Mouse (Mus musculus) C2C12 (cell line): ENCODE results near the gene Syne2.

ENCODE experiments used
- CEBPB ChIP-seq: IDR thresholded peaks from one replicate; pipeline ENCODE4 v1.6.1; 2011; ENCODE audit warnings: low read depth, mild to moderate bottlenecking, control low read depth, moderate library complexity
- CTCF ChIP-seq: IDR thresholded peaks from one replicate; pipeline ENCODE4 v1.5.1; 2011; ENCODE audit not compliant: control insufficient read depth, insufficient read depth, insufficient read length
- FOSL1 ChIP-seq: IDR thresholded peaks from one replicate; pipeline ENCODE4 v1.8.0; 2011; ENCODE audit warnings: mild to moderate bottlenecking, low read length; ENCODE audit not compliant: poor library complexity, insufficient read depth, severe bottlenecking
- MAX ChIP-seq: IDR thresholded peaks from one replicate; pipeline ENCODE4 v1.6.1; 2011; ENCODE audit warnings: mild to moderate bottlenecking, control low read depth
- MYOD1 ChIP-seq: IDR thresholded peaks from one replicate; pipeline ENCODE4 v1.6.1; 2011; ENCODE audit warnings: low read depth; ENCODE audit not compliant: control insufficient read depth, insufficient read length
- MYOG ChIP-seq: IDR thresholded peaks from one replicate; pipeline ENCODE4 v1.6.1; 2011; ENCODE audit not compliant: control insufficient read depth, insufficient read length; ENCODE audit errors: extremely low read depth
- USF1 ChIP-seq: IDR thresholded peaks from one replicate; pipeline ENCODE4 v1.6.1; 2011; ENCODE audit warnings: low read depth, mild to moderate bottlenecking, control low read depth, moderate library complexity

DNA sequence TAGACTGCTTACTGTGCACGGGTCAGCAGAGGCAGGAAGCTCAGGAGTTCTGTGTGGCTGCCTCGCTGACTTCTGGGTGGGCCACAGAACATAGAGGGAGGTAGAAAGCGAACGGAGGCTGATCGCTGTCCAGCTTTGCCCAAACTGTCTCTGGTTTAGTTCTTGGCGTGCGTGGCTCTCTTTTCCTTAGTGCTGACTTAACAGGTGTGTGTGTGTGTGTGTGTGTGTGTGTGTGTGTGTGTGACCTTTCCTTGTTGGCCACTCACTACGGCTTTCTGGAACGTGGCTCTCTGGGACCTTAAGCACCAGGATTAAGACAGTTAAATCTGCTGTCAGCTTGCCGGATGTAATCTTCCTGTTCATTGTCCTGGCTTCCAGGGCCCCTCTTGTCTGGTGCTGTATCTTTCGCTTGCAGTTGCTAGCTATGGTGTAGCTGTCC lies 18.6 kb downstream of the Syne2 start:
- no peak for TF ChIP-seq CTCF
- TF ChIP-seq MYOD1 = no peak
- TF ChIP-seq USF1 = no peak
- TF ChIP-seq FOSL1 = no peak
- TF ChIP-seq MYOG = no peak
- no peak for TF ChIP-seq CEBPB
- TF ChIP-seq MAX = no peak
